In genomic region chr16:43256900-43257281, GRCm38 (mm10) we compare ENCODE assay signal across 22 mouse cellular contexts.
"Had no signal": no experiment of that assay in that cellular context is flagged by ENCODE, and none has a peak within 500 bp of the region (broad histone marks: within the 10 kb centered on the region; RNA-seq: fewer than 3 reads in every experiment).

No protein-coding gene starts in this region.

- H3K4me3 ChIP-seq: heart, adult 2 months; heart, embryonic 13.5 days; heart, embryonic 15.5 days; hindbrain, embryonic 13.5 days; hindbrain, embryonic 15.5 days; kidney, embryonic 15.5 days; left cerebral cortex, adult 2 months; limb, embryonic 13.5 days; limb, embryonic 15.5 days; liver, embryonic 13.5 days; liver, embryonic 15.5 days had no signal

- H3K27me3 ChIP-seq: heart, embryonic 13.5 days; heart, embryonic 15.5 days; hindbrain, embryonic 13.5 days; hindbrain, embryonic 15.5 days; kidney, embryonic 15.5 days; limb, embryonic 13.5 days; limb, embryonic 15.5 days; liver, embryonic 13.5 days; liver, embryonic 15.5 days had no signal

- DNase-seq: gastrocnemius, postnatal 14 days; gastrocnemius, postnatal 36 days; heart, adult 2 months; heart, postnatal 14 days; heart, postnatal 36 days; kidney, adult 11 months; kidney, adult 2 months; kidney, adult 9 months; kidney, postnatal 14 days; kidney, postnatal 36 days; layer of hippocampus, adult 9-11 months; left cerebral cortex, postnatal 4 days; liver, embryonic 13.5 days had no signal

- H3K36me3 ChIP-seq: heart, embryonic 13.5 days; heart, embryonic 15.5 days; hindbrain, embryonic 13.5 days; hindbrain, embryonic 15.5 days; kidney, embryonic 15.5 days; limb, embryonic 13.5 days; limb, embryonic 15.5 days; liver, embryonic 13.5 days; liver, embryonic 15.5 days had no signal
